Mouse (Mus musculus): Measurements from ENCODE around the gene Cd3g. TPM values are rescaled to one million over a fixed set of nuclear protein-coding genes. Genes with fewer than 3 reads are reported as not detected.

Gene Cd3g
- polyA plus RNA-seq, 1 experiment from 2014 or later = not detected

- Histone ChIP-seq H3K4me2 (ENCODE audit: low read length) (no peak overlapping the region), H3K36me3 (ENCODE audit: control insufficient read depth, insufficient read depth, low read length) (no peaks in the 10 kb centered on the region), H3K27ac (ENCODE audit: low read length) (no peak overlapping the region), H3K4me3 (ENCODE audit: low read depth, low read length) (no peak overlapping the region), H3K27me3 (ENCODE audit: control insufficient read depth, insufficient read depth, low read depth, low read length) (no peaks in the 10 kb centered on the region), H3K4me1 (ENCODE audit: control insufficient read depth, insufficient read depth, low read length) (no peaks in the 10 kb centered on the region), H3K9me3 (replicated peaks; ENCODE audit: control insufficient read depth, low read length, poor library complexity, severe bottlenecking) (no peaks in the 10 kb centered on the region), H3K9ac (ENCODE audit: low read depth, low read length) (no peak overlapping the region)
- WGBS = 78% methylated on average over 4 of the region's 4 CpGs
- ATAC-seq = no peak
These were observed 30.2 kb upstream of the Cd3g start for GRCm38 (mm10) chr9:45010461-45010860.

GRCm38 (mm10) chr9:45009180-45010078 is 29.2 kb upstream of the Cd3g start, which contains the start of gene Cd3e:
Gene Cd3e, minus strand, starts transcription at chr9:45009627.
- H3K9me3 ChIP-seq (replicated peaks; ENCODE audit: control insufficient read depth, low read length, poor library complexity, severe bottlenecking) = no peaks in the 10 kb centered on the region
- no peak within 1 kb of the TSS for H3K4me3 ChIP-seq (ENCODE audit: low read depth, low read length)
- ATAC-seq = no peak
- no peak within 1 kb of the TSS for H3K27ac ChIP-seq (ENCODE audit: low read length)
- H3K9ac ChIP-seq (ENCODE audit: low read depth, low read length) = no peak within 1 kb of the TSS
- no peaks in the 10 kb centered on the region for H3K4me1 ChIP-seq (ENCODE audit: control insufficient read depth, insufficient read depth, low read length)
- H3K36me3 ChIP-seq (ENCODE audit: control insufficient read depth, insufficient read depth, low read length) = no peaks in the 10 kb centered on the region
- WGBS = 84% methylated on average over 19 of the region's 19 CpGs
- H3K27me3 ChIP-seq (ENCODE audit: control insufficient read depth, insufficient read depth, low read depth, low read length) = no peaks in the 10 kb centered on the region
- H3K4me2 ChIP-seq (ENCODE audit: low read length) = no peak within 1 kb of the TSS

DNA sequence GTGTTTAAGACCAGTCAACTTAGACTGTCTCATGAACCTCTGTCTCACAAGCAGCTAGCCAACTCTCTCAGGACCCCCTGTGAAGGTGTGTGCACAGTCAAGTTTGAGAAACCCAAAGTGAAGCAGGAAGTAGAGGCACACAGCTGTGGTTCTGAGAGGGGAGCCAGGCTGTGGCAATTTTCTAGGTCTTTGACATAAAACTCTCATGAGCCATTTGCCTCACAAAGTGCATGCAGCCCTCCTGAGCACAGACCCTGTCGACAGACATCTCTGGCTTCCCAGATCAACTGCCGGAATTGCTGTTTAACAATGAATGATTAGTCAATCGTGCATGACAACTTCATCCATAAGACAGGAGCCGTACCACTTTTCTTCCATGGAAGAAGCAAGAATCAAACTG is 28.1 kb upstream of the Cd3g start:
- ATAC-seq = no peak
- 57% methylated on average over 4 of the region's 4 CpGs for WGBS
- no peak overlapping the region for H3K27ac ChIP-seq (ENCODE audit: low read length)
- no peaks in the 10 kb centered on the region for H3K9me3 ChIP-seq (replicated peaks; ENCODE audit: control insufficient read depth, low read length, poor library complexity, severe bottlenecking)
- H3K4me2 ChIP-seq (ENCODE audit: low read length) = no peak overlapping the region
- H3K9ac ChIP-seq (ENCODE audit: low read depth, low read length) = no peak overlapping the region
- no peak overlapping the region for H3K4me3 ChIP-seq (ENCODE audit: low read depth, low read length)
- no peaks in the 10 kb centered on the region for H3K4me1 ChIP-seq (ENCODE audit: control insufficient read depth, insufficient read depth, low read length)
- H3K36me3 ChIP-seq (ENCODE audit: control insufficient read depth, insufficient read depth, low read length) = no peaks in the 10 kb centered on the region
- H3K27me3 ChIP-seq (ENCODE audit: control insufficient read depth, insufficient read depth, low read depth, low read length) = no peaks in the 10 kb centered on the region

DNA sequence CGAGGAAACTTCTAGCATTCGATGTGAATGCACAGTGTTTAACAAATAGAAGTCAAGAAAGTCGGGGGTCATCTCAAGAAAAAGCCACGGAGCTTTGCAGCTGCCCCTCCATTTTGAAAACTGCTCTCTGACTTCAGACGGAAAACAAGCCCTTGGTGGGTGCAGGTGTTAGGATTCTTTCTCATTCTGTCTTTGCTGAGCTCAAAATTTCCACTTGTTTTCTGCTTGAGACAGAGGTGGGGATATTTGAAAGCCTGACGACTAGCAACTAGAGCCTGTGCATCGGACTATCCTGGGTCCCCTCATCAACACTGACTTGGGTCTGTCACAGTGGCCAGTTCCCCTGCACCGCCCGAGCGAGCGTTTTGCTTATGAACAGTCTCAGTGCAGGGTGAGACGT is 27.2 kb upstream of the Cd3g start:
- H3K4me1 ChIP-seq (ENCODE audit: control insufficient read depth, insufficient read depth, low read length) = no peaks in the 10 kb centered on the region
- H3K4me2 ChIP-seq (ENCODE audit: low read length) = no peak overlapping the region
- H3K9ac ChIP-seq (ENCODE audit: low read depth, low read length) = no peak overlapping the region
- WGBS = 78% methylated on average over 12 of the region's 12 CpGs
- no peaks in the 10 kb centered on the region for H3K27me3 ChIP-seq (ENCODE audit: control insufficient read depth, insufficient read depth, low read depth, low read length)
- H3K36me3 ChIP-seq (ENCODE audit: control insufficient read depth, insufficient read depth, low read length) = no peaks in the 10 kb centered on the region
- no peak for ATAC-seq
- no peak overlapping the region for H3K27ac ChIP-seq (ENCODE audit: low read length)
- H3K4me3 ChIP-seq (ENCODE audit: low read depth, low read length) = no peak overlapping the region
- H3K9me3 ChIP-seq (replicated peaks; ENCODE audit: control insufficient read depth, low read length, poor library complexity, severe bottlenecking) = no peaks in the 10 kb centered on the region

GRCm38 (mm10) chr9:45000249-45000648 is 20.0 kb upstream of the Cd3g start:
- no peaks in the 10 kb centered on the region for H3K4me1 ChIP-seq (ENCODE audit: control insufficient read depth, insufficient read depth, low read length)
- no peak overlapping the region for H3K9ac ChIP-seq (ENCODE audit: low read depth, low read length)
- no peaks in the 10 kb centered on the region for H3K9me3 ChIP-seq (replicated peaks; ENCODE audit: control insufficient read depth, low read length, poor library complexity, severe bottlenecking)
- 61% methylated on average over 3 of the region's 3 CpGs for WGBS
- no peaks in the 10 kb centered on the region for H3K36me3 ChIP-seq (ENCODE audit: control insufficient read depth, insufficient read depth, low read length)
- H3K4me3 ChIP-seq (ENCODE audit: low read depth, low read length) = no peak overlapping the region
- H3K4me2 ChIP-seq (ENCODE audit: low read length) = no peak overlapping the region
- ATAC-seq = no peak
- no peaks in the 10 kb centered on the region for H3K27me3 ChIP-seq (ENCODE audit: control insufficient read depth, insufficient read depth, low read depth, low read length)
- no peak overlapping the region for H3K27ac ChIP-seq (ENCODE audit: low read length)

- no peak overlapping the region for H3K4me2 ChIP-seq (ENCODE audit: low read length)
- 78% methylated on average over 5 of the region's 5 CpGs for WGBS
- no peaks in the 10 kb centered on the region for H3K9me3 ChIP-seq (replicated peaks; ENCODE audit: control insufficient read depth, low read length, poor library complexity, severe bottlenecking)
- no peak for ATAC-seq
- no peak overlapping the region for H3K9ac ChIP-seq (ENCODE audit: low read depth, low read length)
- H3K27ac ChIP-seq (ENCODE audit: low read length) = no peak overlapping the region
- no peak overlapping the region for H3K4me3 ChIP-seq (ENCODE audit: low read depth, low read length)
- H3K27me3 ChIP-seq (ENCODE audit: control insufficient read depth, insufficient read depth, low read depth, low read length) = no peaks in the 10 kb centered on the region
- no peaks in the 10 kb centered on the region for H3K36me3 ChIP-seq (ENCODE audit: control insufficient read depth, insufficient read depth, low read length)
- H3K4me1 ChIP-seq (ENCODE audit: control insufficient read depth, insufficient read depth, low read length) = no peaks in the 10 kb centered on the region
These were observed 19.5 kb upstream of the Cd3g start for GRCm38 (mm10) chr9:44999776-45000175.

DNA sequence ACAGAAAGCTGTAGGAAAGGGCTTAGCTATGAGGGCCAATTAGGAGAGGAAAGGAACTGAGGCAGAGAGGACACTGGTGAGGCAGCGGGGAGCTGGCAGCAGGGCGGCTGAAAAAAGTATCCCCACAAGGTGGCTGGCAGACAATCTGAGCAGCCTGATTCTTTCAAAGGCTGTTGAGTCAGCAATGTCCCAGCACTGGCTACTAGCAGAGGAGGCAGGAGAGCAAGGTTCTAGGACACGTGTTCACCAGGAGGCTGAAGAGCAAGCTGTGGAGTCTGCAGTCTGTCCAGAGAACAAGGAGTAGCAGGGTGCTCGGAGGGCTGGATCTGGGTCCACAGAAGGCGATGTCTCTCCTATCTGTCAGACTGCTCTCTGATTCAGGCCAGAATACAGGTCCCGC is 18.9 kb upstream of the Cd3g start:
- Histone ChIP-seq H3K4me2 (ENCODE audit: low read length) (no peak overlapping the region), H3K36me3 (ENCODE audit: control insufficient read depth, insufficient read depth, low read length) (no peaks in the 10 kb centered on the region), H3K4me1 (ENCODE audit: control insufficient read depth, insufficient read depth, low read length) (no peaks in the 10 kb centered on the region), H3K27ac (ENCODE audit: low read length) (no peak overlapping the region), H3K4me3 (ENCODE audit: low read depth, low read length) (no peak overlapping the region), H3K27me3 (ENCODE audit: control insufficient read depth, insufficient read depth, low read depth, low read length) (no peaks in the 10 kb centered on the region), H3K9ac (ENCODE audit: low read depth, low read length) (no peak overlapping the region), H3K9me3 (replicated peaks; ENCODE audit: control insufficient read depth, low read length, poor library complexity, severe bottlenecking) (no peaks in the 10 kb centered on the region)
- WGBS = 63% methylated on average over 6 of the region's 6 CpGs
- no peak for ATAC-seq

DNA sequence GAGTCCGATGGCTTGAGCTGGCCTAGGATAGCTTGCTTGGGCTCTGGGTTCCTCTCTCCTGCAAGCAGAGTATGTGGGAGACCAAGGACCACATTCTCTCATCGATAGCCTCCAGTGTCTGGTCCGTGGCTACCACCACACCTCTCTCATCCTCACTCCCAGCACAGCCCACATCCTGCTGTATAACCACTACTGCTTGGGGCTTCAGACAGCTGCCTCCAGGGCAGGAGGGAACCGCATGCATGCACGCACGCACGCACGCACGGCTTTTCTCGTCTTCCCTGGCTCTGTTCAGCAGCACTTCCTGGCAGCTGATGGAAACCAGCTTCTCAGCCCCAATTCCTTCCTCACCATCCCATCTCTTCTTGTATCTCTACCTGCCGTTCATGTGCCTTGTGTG is 17.9 kb upstream of the Cd3g start:
- Histone ChIP-seq H3K9me3 (replicated peaks; ENCODE audit: control insufficient read depth, low read length, poor library complexity, severe bottlenecking) (no peaks in the 10 kb centered on the region), H3K27me3 (ENCODE audit: control insufficient read depth, insufficient read depth, low read depth, low read length) (no peaks in the 10 kb centered on the region), H3K4me1 (ENCODE audit: control insufficient read depth, insufficient read depth, low read length) (no peaks in the 10 kb centered on the region), H3K36me3 (ENCODE audit: control insufficient read depth, insufficient read depth, low read length) (no peaks in the 10 kb centered on the region), H3K4me2 (ENCODE audit: low read length) (no peak overlapping the region), H3K4me3 (ENCODE audit: low read depth, low read length) (no peak overlapping the region), H3K9ac (ENCODE audit: low read depth, low read length) (no peak overlapping the region), H3K27ac (ENCODE audit: low read length) (no peak overlapping the region)
- 78% methylated on average over 11 of the region's 11 CpGs for WGBS
- ATAC-seq = no peak

DNA sequence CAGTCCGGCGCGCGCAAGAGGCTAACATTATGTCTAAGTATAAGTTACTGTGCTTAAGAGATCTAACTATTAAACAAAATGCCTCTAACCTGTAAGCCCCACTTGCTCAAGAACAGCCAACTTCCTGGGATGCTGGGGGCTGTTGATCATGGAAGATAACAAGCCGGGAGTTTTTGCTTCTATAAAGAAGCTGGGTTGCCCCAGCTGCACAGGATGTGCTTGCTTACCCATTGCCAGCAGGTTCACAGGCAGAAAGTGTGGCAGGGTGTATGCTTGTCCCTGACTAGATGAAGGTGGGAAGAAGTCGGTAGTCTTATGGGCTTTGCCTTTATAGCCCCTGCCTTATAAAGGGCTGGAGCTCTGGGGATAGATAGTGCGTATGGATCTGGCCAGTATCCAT is 16.4 kb upstream of the Cd3g start:
- Histone ChIP-seq H3K4me1 (ENCODE audit: control insufficient read depth, insufficient read depth, low read length) (no peaks in the 10 kb centered on the region), H3K27me3 (ENCODE audit: control insufficient read depth, insufficient read depth, low read depth, low read length) (no peaks in the 10 kb centered on the region), H3K4me2 (ENCODE audit: low read length) (no peak overlapping the region), H3K36me3 (ENCODE audit: control insufficient read depth, insufficient read depth, low read length) (no peaks in the 10 kb centered on the region), H3K27ac (ENCODE audit: low read length) (no peak overlapping the region), H3K9me3 (replicated peaks; ENCODE audit: control insufficient read depth, low read length, poor library complexity, severe bottlenecking) (no peaks in the 10 kb centered on the region), H3K9ac (ENCODE audit: low read depth, low read length) (no peak overlapping the region), H3K4me3 (ENCODE audit: low read depth, low read length) (no peak overlapping the region)
- WGBS = 96% methylated on average over 7 of the region's 7 CpGs
- ATAC-seq = no peak

Measured in midbrain, embryonic 16.5 days (tissue).